ENCODE assay signal across 13 mouse cellular contexts in the genomic region with DNA sequence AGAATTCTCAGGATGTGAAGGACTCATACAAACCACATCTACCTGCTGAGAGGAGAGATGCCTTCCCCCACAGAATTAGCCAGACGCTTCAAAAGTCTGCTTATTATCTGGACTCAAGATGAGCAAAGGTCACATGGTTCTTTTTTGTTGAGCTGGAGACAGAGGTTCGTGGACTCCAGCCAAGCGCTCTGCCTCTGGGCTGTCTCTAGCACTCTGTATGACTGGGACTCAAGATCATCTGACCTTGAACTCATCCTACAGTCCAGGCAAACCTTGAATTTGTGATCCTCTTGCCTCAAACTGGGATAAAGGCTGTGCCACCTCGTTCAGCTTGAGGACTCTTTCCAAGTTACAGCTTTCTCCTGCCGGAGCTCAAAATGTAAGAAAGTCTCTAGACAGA. TPM values are rescaled to one million over a fixed set of nuclear protein-coding genes. Genes with fewer than 3 reads are reported as not detected.
DNase-seq lines count a peak whose midpoint lies in the region.
"Had no signal": no experiment of that assay in that cellular context is flagged by ENCODE, and none has a peak within 500 bp of the region (broad histone marks: within the 10 kb centered on the region; RNA-seq: fewer than 3 reads in every experiment).

No protein-coding gene starts in this region.

- H3K4me1 ChIP-seq in heart, embryonic 10.5 days: peaks cover 17% of the 10 kb centered on the region
- H3K4me1 ChIP-seq: embryonic facial prominence, embryonic 15.5 days; forebrain, embryonic 15.5 days; lung, embryonic 15.5 days; midbrain, embryonic 10.5 days had no signal

- H3K36me3 ChIP-seq in heart, embryonic 10.5 days: no peaks in the 10 kb centered on the region
- H3K36me3 ChIP-seq: embryonic facial prominence, embryonic 15.5 days; forebrain, embryonic 15.5 days; lung, embryonic 15.5 days; midbrain, embryonic 10.5 days had no signal

- WGBS in heart, embryonic 10.5 days: 46% methylated on average over 5 of the region's 5 CpGs

- H3K27me3 ChIP-seq in heart, embryonic 10.5 days (ENCODE audit: insufficient read depth, poor library complexity, severe bottlenecking): no peaks in the 10 kb centered on the region
- H3K27me3 ChIP-seq: embryonic facial prominence, embryonic 15.5 days; forebrain, embryonic 15.5 days; lung, embryonic 15.5 days had no signal

- DNase-seq in heart, embryonic 10.5 days (ENCODE audit: low spot score): peak; percentile 69
- DNase-seq in heart, postnatal 36 days: no peak
- peak; percentile 9 for DNase-seq in Muller cell, postnatal 12 days (ENCODE audit: inconsistent ontology term)
- DNase-seq in brain, adult 2 months (ENCODE audit: low read depth, low spot score): peak; percentile 13
- peak; percentile 54 for DNase-seq in kidney, postnatal 10 days
- no peak for DNase-seq in right cerebral cortex, adult 2 months (ENCODE audit: low spot score in 2 of 2)
- no peak for DNase-seq in T-cell, adult 2 months (ENCODE audit: low spot score)
- DNase-seq in cerebellum, adult 9-11 months: no peak
- DNase-seq: cerebellum, postnatal 36 days had no signal

- no peak overlapping the region for H3K4me3 ChIP-seq in heart, embryonic 10.5 days
- H3K4me3 ChIP-seq: embryonic facial prominence, embryonic 15.5 days; forebrain, embryonic 15.5 days; lung, embryonic 15.5 days; midbrain, embryonic 10.5 days had no signal

- intact Hi-C loops in heart, postnatal 36 days (cut with DNase I): no loop called here

- H3K9me3 ChIP-seq in heart, embryonic 10.5 days: no peaks in the 10 kb centered on the region
- H3K9me3 ChIP-seq: embryonic facial prominence, embryonic 15.5 days; forebrain, embryonic 15.5 days; lung, embryonic 15.5 days; midbrain, embryonic 10.5 days had no signal

- H3K27ac ChIP-seq in heart, embryonic 10.5 days: peak overlapping the region; percentile 68
- H3K27ac ChIP-seq: embryonic facial prominence, embryonic 15.5 days; forebrain, embryonic 15.5 days; lung, embryonic 15.5 days; midbrain, embryonic 10.5 days had no signal

RNA-seq across cellular contexts. Expression of gene Tm7sf3, which starts 21.5 kb away (rescaled TPM):
- polyA plus RNA-seq in heart, embryonic 10.5 days (2016; fragmentation: Nextera tagmentation; extraction: Ambion mirVana): 38.3 and 46.9 TPM in 2 replicates
- 10 to 100 TPM; 15.8 to 18.0 TPM for total RNA-seq in heart, postnatal 36 days (2021)

RNA-seq across cellular contexts. Expression of gene Med21, which starts 21.8 kb away (rescaled TPM):
- 123 and 129 TPM in 2 replicates for polyA plus RNA-seq in heart, embryonic 10.5 days (2016; fragmentation: Nextera tagmentation; extraction: Ambion mirVana)
- total RNA-seq in heart, postnatal 36 days (2021): 10 to 100 TPM; 46.6 to 48.5 TPM

Comparison
In these comparisons a context has a peak if more than half of its experiments do, and no peak if none do; other contexts are left out.
1. DNase-seq: peak in heart, embryonic 10.5 days (single experiment), Muller cell, postnatal 12 days (single experiment), brain, adult 2 months (single experiment) and kidney, postnatal 10 days (single experiment); none in heart, postnatal 36 days (0 of 2), right cerebral cortex, adult 2 months (0 of 2), T-cell, adult 2 months (single experiment) and cerebellum, adult 9-11 months (single experiment).